Mouse (Mus musculus) spleen, adult 12 weeks (tissue): ENCODE results near the gene Zan.
A peak's percentile ranks its signal among the peaks of the same experiment; 100 is the strongest.
"Not testable (repeated sequence)": the region's sequence is repeated elsewhere in the genome, so short reads cannot be mapped to it uniquely, and the experiment has no call there.

Source experiments
- DNase-seq: peaks from one replicate; pipeline ENCODE4 v3.0.0; 2022; ENCODE audit warnings: low spot score

Gene Zan

DNA sequence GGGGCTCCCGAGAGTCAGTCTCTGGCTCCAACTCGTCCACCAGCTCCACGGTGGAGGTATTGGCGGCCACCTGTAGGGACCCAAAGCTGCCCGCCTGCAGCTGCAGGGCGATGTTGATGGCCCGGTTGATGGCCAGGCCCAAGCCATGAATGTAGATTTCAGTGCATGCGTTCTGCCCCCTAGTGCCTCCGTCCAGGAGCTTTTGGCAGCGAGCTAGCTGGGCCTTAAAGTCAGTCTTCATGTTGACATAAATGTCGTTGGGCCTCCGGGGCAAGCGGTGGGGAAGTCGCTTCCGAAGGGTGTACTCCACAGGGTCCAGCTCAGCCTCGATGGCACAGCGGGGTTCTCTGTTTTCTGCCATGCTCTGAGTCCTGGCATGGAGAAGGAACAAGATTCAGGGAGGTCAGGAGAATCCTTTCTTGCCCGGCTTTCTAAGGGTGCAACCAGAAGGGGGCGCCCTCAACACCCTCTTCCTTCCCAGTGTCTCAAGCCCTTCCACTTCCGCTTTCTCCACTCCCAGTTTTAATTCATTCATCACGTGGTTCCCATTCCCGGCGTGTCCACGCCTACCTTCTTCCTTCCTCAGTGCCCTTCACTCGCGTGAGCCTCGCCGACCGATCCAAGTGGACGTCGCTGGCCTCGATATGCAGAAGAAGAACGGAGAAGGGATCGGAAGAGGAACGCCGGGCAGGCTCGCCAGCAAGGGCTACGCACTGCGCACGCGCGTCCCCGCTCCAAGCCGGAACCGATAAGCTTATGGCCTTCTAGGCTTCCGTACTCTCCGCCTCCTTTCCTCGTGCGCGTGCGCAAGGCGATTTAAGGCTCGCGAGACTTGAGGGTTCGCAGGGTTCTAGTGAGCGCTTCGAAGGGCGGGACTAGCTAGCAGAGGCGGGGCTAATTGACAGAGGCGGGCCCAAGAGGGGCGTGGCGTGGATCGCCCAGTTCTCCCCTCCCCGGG lies 25.1 kb upstream of the Zan start, which contains the start of gene Pop7:
Gene Pop7 (minus strand): TSS at position 810 of the 958 bp plus-strand sequence.
- peak; percentile 100 for DNase-seq

DNA sequence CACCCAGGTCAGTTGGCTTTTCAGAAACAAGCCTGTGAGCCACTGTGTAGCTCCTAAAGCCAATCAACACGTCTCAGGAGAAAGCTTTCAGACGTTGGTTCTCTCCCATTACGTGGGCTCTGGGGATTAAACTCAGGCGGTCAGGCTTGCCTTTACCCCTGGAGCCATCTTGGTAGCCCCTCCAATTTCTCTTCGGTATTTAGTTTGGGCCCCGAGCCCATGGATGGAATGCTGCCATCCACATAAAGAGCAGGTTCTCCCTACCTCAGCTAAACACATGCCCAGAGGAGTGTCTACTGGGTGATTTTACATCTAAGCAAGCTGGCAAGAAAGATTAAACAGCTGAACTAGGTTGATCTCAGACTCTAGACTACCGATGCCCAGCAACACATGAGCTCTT lies 23.3 kb upstream of the Zan start:
- no peak for DNase-seq

DNA sequence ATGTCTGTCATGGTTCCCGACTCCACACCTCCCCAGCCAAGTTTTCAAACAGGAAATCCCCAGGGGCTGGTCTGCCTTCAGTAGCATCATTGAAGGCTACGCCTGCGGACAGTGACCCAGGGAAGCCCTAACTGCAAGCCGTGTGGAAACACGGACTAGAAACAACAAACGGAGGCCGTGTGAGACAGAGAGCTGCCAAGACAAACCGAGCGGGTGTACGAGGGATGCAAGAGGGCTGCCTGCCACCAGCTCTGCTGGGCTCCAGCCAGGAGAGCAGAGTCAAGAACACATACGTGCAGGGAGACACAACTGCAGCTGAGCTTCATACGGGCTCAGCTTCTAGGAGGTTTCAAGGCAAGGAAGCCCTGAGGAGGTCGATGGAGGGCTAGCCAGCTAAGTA lies 17.0 kb upstream of the Zan start:
- DNase-seq = no peak

DNA sequence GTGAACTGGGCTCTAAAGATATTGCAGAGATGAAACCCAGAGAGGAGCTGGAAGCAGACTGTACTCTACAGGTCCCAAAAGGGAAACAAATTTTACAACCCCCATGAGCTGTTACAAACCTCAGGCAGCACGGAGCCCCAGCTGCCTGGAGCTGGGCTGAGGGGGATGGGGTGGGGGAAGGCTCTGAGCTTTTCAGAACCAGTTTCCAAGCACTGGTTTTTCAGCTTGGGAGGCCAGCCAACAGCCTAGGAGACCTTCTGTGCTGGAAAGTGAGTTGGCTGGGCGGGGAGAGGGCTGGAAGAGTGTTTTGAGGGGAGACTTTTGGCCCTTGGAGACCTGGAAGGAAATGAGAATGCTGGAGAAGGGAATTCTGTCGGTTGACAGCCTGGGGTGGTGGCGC lies 14.7 kb upstream of the Zan start:
- DNase-seq = no peak

DNA sequence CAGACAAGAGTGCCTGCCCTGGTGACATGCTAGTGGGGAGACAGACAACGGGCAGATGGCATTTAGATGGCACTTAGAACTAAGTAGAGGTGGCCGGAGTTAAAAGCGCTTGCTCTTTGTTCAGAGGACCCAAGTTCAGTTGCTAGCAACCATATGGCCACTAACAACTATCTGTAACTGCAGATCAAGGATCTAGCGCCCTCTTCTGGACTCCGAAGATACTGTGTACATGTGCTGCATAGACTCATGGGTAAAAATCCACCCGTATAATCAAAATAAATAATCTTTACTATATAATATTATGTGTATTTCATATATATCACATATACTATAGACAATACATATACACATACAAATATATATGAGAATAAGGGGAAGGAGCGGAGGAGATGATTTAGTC lies 10.8 kb upstream of the Zan start:
- no peak for DNase-seq

DNA sequence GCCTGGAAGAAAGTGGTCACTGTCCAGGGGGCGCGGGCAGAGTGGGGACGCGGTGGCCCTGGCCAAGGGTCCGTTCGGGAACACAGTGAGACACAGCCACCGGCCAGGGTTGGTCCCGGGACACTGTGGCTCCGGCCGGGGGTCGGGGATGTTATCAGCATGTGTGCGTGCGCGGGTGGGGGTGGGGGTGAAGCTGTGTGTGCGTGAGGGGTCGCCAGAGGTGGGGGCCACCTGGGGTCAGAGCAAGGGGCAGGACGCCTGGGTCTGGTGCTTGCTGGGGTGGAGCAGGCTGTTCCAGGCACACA lies 8.9 kb upstream of the Zan start:
- DNase-seq = no peak

DNA sequence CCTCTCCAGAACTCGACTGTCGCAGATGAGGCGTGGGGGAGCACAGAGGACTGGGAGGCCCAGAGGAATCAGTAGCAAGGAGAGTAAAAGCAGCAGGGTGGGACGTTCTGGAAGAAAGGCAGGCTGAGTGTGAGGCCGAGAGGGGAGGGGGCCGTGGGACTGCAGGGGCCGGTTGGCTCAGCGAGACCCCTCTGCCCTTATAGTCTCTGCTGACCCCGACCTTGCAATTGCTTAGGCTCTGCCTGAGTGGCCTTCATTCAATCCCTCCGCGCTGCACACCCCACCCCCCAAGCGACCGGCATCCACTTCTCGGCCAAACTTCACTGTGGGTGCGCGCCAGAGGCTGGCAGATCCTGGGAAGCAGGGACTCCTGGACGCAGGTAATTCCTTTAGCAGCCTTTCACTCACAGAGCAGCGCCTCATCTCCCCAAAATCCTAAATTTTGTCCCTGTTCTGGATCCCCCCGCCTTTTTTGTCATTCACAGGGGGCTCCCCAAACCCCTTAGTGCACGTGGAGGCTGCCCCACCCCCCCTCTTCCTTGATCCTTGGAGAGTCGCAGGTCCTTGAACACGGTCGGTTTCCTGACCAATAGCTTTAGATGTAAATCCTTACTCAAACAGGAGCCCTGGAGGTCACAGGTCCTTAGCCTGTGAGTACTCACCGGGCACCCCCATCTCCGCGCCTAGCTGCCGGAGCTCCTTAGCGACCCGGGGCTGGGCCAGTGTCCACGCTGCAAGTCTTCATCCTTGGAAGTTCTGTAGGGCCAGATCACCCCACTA lies 8.4 kb upstream of the Zan start:
- no peak for DNase-seq

DNA sequence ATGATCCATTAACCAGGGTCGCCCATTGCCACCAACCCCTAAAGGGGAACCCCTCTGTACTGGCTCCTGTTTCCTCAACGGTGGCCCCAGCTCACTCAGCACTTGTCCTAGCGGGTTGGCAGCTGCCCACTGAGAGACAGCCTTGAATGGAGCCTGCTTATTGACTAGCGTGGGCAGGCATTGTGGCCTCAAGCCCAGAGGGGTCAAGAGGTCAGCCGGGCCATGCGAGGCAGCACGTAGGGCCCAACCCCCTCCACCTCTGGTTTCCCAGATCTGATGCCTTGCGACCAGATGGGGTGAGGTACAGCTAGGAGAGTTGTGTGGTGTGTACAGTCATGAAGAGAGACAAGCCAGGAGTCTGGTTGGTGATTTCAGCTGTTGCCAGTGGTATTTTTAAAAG lies 5.0 kb upstream of the Zan start:
- no peak for DNase-seq

DNA sequence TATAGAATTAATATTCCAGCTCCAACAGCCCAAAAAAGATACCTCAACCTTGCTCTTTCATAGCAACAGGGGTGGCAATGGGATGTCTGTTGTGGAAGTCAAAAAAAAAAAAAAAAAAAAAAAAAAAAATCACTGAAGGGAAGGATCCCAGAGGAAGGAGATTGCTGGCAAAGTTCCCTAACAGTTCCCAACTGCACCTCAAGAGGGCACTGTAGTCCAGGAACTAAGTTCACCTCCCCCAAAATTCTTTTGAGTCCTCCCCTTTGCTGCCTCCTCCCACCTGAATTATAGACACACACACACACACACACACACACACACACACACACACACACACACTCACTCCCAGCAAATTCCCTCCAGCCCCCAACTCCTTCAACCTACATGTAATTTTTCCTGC lies 4.3 kb upstream of the Zan start:
- DNase-seq = no peak

DNA sequence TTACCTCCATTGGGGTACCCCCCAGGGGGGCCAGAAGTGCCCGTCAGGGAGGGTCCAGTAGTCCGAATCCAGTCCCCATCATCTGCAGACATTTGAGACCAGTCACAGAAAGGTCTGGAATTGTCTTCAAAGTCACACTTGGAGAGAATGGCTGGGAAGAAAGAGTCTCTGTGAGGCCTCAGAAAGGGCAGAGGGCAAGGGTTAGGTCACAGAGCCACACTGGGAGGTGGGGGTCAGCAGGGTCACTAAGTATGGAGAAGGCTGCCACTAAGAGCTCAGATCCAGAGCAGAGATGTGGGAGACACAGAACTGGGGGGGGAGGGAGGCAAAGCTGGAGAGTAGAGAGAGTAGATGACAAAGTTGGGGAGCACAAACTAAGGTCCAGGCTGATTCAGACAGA lies 2.5 kb downstream of the Zan start:
- no peak for DNase-seq

DNA sequence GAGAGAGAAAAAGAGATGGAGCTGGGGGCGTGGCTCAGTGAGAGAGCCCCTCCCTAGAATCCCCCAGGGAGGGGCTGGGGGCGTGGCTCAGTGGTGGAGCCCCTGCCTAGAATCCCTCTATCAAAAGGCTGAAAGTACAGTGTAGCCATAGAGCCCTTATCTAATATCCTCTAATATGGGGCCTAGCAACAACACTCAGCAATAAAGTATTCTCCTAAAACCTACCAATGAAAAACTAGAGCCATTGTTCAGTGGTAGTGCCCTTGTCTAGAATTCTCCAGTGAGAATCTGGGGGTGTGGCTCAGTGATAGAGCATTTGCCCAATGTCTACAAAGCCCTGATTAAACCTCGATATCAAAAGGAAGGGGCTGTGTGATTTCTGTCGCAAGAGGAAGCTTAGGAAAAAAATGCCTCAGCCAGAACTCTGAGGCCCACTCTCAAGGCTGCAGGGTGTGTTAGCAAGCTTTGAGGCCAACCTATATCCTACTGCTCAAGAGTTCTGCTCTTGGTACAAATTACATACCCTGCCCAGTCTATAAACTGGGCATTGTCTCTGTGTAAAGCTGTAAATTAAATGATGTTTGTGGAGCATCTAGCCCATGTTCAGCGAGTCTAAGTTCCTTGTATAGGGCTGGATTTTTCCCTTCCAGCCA lies 4.5 kb downstream of the Zan start:
- DNase-seq = no peak

DNA sequence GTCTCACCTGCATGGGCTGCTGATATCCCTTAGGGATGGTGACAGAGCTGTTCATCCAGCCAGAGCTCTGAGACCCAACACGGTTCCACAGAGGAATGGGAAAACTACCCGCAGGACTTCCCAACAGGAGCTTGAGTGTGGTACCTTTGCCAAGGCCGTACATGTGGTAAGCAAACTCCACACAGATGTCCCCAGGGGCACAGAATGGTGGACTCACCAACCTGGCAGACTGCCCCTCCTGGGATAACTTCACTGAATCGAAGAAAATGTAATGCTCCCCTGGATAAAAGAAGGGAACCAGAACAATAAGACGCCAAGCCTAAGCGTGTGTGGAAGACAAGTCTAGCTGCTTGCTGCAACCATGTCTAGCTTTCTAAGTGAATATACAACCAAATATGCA lies 9.9 kb downstream of the Zan start:
- no peak for DNase-seq

DNA sequence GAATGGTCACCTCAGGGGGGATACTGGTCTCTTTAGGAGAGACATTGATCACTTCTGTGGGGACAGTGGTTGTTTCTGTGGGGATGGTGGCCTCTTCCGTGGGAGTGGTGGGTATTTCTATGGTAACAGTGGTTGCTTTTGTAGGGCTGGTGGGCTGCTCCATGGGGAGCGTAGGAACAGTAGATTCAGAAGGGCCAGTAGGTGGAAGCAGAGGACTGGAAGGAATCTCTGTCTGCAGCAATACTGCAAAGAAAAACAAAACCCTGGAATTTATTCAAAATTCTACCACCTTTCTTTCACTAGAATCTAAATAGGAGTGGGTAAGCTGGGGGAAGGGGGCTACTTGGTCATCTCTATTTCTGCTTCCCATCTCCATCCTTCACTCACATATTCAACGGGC lies 11.8 kb downstream of the Zan start:
- no peak for DNase-seq

DNA sequence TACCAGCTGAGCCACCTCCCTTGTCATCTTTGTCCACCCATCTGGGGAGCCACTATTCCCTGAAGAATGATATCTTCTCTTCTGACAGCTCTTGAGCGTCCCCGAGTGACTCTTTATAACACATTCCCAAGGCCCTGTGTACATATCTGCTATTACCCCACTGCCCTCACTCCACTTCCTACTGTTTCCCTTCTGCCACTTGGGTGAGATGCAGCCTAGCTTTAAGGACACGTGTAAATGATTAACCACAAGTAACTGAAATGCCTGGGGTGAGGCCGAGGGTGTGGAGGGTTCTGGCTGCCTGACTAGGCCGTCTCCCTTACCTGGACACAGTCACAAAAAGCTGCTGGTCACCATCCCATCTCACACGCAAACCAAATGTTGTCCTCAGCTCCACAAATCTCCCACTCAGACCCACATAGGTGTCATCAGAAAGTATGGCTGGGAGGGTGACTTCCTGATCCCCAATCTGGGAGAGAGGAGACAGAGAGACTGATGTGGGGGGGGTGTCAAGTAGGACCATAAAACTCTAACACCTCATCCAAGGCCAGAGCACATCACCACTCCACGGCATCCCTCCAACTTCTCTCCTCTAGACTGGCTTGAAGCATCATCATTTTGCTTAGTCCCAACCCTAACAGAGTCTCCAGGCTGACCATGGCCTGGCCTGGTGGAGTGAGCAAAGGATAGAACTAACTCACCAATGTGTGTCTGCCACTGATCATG lies 20.8 kb downstream of the Zan start:
- no peak for DNase-seq

DNA sequence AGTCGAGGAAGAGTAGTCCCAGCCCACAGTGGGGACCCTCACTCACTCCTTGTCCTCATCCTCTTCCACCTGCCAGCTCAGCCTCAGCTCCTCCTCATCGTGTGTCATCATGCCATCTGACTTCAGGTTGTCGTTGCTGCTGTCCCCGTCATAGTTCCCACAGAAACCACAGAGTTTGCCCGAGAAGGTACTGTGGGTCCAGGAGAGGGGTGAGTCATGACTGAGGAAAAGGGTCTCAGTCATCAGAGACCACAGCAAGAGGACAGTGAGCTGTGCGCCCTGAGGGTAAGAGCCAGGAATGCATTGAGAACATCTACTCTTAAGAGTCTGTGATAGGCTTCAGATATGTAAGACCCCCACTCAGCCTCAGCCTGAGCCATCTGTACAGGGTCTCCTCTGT lies 21.7 kb downstream of the Zan start:
- no peak for DNase-seq

DNA sequence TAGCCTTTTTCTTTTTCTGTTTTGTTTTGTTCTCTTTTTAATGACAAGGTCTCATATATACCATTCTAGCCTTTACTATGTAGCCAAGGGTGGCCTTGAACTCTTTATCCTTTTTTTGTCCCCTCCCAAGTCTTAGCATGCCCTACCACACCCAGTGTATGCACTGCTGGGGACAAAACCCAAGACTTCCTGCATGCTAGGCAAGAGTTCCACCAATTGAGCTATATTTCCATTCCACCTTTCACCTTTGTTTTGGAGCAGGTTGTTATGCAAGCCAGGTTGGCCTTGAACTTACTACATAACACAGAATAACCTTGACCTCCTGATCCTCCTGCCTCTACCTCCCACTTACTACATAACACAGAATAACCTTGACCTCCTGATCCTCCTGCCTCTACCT lies 31.3 kb downstream of the Zan start:
- DNase-seq = no peak

DNA sequence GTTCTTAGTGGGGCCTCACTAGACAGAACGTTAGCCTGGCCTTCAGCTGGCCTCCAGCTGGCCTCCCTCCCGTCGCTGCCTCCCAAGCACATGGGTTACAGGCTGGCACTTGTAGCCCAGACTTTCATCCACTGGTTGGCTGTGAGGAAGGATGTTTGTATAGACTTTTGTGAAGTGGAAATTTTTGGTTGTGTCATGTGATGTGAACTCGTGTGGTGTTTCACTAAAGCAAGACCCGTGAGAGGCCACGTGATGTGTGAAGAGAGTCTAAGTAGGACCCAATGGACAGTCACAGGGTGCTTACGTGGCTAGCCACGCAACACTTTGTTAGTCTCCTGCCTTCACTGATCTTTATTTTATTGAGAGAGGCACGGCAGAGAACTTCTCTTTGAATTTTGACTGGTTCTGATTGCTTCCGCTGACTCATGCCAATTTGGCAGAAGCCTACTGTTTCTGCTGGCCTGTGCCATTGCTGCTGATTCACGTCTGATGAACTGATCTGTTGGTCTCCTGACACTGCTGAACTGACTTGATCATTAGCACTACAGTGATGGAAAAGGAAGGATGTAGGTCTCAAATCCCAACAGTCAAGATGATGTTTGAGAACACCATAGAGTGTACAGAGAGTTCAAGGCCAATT lies 36.5 kb downstream of the Zan start:
- DNase-seq = no peak

DNA sequence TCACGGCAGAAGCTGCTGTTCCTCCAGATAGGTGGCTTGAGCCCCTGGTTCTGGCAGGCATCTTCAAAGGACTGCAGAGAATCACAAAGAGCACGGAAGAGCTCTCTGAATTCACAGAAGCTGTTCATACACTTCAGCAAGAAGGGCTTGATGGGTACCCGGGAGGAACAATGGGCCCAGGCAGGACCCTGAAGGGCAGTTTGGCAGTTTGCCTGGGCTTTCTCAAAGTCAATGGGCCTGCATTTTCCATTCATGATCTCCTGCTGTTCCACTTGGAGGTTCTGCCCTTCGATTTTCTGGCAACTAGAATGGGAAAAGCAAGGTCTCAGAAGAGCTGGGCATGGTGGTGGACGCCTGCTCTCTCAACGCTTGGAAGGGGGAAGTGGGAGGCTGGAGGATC lies 43.0 kb downstream of the Zan start:
- no peak for DNase-seq

DNA sequence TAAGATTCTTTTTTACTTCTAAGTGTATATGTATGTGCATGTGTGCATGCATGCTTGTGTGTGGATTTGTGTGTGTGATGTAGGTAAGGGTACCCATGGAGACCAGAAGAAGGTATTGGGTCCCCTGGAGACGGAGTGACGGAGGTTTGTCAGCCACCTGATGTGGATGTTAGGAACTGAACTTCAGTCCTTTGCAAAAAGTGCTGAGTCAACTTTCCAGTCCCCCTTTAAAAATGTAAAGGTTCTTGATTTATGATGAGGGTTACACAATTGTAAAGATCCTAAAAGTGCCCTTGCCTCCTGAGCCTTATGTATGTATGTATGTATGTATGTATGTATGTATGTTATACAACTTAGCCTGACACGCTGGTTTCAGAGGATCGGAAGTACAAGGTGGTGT lies 46.5 kb downstream of the Zan start:
- not testable (repeated sequence) for DNase-seq

DNA sequence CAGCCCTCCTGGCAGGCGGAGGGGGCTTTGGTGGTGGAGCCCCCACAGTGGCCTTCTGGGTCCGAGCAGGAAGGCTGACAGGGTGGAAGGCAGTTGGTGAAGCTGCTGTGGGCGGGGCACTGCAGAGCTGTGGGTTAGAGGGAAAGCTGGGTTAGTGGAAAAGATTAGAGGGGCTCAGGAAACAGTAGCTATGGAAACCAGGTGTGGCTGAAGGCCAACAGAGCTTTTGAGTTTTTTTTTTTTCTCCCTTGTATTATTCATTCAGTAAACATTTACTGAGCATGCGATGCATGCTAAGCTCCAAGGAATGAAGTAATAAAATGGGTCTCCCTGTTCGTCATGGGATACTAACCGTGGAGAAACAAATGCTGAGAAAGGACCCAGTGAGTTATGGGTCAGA lies 51.2 kb downstream of the Zan start:
- DNase-seq = no peak

DNA sequence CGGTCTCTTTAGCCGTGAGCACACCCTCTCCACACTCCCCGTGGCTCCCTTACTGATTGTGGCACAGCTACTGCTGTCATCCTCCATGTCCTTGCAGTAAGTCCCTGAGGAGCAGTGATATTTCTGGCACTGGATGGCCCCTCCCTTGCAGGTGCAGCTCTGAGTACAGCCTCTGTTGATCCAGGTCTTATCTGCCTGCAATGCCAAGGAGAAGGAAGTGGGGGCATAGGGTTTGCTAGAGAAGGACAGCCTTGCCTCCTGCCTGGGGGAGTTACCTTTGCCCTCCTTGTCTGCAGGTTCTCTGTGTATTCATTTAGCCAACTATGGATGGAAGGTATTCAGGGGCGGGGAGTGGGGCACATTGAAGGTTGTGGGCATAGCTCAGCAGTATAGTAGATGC lies 57.0 kb downstream of the Zan start:
- no peak for DNase-seq

DNA sequence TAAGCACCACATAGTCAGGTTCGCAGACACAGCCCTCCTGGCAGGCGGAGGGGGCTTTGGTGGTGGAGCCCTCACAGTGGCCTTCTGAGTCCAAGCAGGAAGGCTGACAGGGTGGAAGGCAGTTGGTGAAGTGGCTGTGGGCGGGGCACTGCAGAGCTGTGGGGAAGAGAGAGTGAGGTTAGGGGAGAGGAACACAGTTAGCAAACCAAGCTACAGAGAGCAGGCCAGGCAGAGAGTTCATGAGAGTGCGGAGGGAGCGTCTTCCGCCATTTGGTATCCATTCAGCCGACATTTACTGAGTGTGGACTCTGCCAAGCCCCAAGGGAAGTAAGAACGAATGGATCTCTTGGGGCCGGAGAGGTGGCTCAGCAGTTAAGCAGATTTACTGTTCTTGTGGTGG lies 57.8 kb downstream of the Zan start:
- DNase-seq = no peak
